Mouse (Mus musculus): Measurements from ENCODE around the gene Disc1.
A peak's percentile ranks its signal among the peaks of the same experiment; 100 is the strongest.

Disc1 gene

DNA sequence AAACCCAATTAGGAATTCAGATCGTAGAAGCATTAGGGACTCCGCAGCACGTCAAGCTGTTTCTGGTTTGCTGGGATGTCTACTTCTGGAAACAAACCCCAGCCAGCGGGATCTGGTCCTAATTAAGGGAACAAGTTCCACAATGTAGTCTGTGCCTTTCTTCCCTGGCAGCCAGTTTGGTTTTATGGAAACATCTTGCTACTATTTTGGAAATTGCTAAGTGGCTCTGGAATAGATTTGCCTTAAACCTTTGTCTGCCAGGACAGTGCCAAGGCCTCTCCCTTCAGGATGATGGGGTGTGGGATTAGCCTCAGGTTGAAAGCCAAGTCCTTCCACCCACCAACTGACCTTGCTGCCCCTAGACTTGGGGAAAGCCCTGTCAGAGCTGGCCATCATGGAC lies 164.7 kb downstream of the Disc1 start:
- DNase-seq (ENCODE audit: low spot score in 2 of 2): no peak

DNA sequence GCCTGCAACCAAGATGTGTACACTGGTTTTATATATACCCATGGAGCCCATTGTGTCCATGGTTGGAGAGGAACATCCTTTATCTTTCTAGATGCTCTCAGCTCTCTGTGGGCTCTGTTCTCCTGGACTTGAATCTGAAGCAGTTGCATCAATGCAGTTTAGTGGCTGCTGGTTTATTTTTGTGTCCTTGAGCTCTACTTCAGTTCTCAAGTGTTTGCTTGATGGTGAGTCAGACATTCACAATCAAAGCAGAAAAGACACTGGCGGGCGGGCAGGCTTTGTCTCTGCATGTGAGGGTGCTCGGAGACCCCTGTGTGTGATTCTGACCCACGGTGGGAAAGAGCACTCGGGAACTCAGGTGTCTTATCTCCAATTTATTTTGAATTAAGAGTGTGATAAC lies 166.6 kb downstream of the Disc1 start:
- no peak for DNase-seq (ENCODE audit: low spot score in 2 of 2)

DNA sequence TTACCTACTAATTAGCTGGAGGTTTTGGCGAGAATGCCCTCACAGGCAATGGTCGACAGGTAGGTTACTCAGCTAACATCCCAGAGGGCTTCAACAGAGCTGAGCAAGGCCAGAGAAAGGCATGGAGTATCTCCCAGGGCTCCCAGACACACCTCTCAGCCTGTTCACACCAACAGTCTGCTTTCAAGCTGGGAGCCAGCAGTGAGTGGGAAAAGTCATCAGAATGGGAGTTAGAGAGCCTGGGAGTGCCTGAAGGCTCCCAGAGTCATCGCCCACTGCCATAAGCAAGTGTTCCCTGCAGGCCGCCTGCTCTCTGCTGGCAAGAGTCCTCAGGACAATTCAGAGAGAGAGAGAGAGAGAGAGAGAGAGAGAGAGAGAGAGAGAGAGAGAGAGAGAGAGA lies 167.1 kb downstream of the Disc1 start:
- DNase-seq (ENCODE audit: low spot score in 2 of 2): no peak

DNA sequence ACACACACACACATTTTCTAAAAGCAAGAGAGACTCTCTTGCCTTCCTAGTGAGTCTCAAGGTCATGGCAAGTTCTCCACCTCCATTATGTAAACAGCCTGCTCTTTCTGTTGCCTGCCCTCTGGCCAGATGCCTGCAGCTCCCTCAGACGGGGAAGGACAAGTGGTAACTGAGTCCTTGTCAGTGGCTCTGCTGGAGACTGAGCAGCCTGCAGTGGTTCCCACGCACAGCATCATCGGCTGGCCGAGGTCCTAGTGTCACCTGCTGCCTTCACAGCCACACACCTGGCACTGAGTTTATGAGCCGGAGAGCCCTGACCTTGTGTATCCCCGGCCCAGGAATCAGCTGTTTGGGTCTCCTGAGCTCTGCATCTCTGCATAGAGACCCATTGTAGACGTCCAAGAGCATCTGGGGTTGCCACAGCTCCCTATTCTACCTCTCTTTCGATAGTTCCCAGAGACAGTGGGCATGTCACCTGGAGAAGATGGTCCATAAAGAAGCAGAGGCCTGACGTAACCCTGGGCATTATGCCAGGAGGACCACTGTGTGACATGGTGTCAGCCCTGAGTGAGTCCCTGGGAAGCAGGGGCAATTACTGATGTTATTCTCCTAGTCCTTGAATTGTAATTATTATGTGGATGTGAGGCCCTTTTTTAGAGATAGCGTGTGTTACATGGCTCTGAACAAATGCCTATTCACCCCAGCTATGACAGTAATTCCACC lies 169.2 kb downstream of the Disc1 start:
- no peak for DNase-seq (ENCODE audit: low spot score in 2 of 2)

DNA sequence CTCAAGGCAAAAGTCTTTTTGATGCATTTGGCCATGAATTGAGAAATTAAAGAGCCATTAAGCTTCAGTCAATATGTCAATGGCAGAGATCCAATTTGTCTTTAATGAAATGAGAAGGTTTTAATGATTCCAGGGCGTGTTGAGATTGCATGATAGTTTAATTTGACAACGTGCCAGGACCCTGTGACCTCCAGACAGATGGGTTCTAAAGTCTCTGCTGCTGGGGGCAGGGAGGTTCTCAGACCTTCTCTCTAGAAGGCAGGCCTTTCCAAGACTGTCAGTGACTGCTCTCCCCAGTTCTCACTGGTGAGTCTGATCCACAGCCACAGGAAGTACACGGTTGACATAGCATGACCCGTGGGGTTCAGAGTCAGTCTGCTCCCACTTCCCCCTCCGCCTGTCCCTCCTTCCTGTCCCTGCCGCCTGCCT lies 170.3 kb downstream of the Disc1 start:
- DNase-seq (ENCODE audit: low spot score in 2 of 2): no peak

DNA sequence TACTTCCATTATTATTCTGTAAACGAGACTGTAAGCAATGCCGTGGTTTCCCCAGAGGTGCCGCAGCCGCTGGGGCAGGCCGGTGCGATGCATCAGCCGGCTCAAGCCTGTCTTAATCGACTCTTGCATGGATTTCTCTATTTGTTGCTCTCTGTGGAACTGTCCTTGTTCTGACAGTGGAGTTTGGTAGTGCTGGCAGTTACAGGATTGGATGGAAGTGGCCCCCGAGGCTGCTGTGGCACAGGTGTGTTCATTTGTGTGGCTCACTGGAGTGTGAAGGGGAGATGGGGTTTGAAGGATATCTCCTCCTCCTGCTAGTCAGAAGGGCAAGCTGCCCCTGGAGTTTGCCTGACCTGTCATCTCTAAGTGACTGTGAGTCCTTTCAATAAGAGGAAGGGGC lies 171.3 kb downstream of the Disc1 start:
- no peak for DNase-seq (ENCODE audit: low spot score in 2 of 2)

DNA sequence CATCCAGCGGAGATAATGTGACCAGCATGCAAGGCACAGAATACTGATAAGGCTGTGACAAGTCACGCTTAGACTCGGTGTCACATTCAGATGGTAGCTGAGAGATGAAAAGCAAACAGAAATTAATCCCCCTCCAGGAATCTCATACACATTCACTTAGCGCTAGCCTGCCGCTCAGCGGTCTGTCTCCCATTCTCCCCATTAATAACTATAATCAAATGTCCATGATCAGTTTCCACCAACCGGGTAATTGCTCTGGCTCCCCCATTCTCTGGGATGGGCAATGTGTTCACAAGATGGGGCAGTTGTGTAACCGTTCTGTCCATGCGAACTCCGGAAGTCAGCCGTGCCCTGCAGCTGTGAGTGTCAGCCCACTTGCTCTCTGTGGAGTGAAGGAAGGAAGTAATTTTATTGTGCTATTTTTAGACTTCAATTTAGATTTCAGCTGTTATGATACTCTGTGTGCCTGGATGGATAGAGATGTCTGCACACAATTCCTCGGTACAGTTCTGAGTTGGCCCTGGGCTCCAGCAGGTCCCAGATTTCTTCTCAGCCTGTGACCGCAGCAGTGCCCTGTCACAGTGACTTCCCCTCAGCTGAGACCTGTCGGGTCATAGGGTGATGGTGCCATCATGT lies 173.1 kb downstream of the Disc1 start:
- DNase-seq (ENCODE audit: low spot score in 2 of 2): no peak

DNA sequence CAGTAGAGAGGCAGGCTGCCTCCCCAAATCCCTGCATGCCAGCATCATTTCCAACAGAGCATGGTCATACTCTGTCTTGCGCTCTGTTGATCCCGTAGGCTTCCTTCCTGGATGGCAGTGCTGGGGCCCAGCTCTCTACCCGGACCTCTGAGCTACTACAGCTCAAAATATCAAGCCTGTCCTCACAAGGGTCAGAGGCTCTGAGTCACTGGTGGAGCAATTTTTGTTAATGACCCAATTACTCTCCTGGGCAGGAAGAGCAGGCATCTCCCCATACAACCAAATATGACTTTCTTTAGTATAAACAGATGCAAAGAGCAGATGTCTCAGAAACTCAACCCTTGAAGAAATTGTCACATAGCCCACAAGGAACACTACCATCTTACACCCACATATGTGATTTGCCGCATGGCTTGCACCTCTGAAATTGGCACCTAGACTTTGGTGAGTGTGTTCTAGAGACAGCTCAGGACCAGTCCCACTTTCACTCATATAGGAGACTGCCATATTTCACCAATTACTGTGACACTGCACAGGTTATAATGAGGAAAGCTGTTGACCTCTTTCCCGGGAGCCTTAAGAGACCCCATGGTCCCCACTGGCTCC lies 176.6 kb downstream of the Disc1 start:
- no peak for DNase-seq (ENCODE audit: low spot score in 2 of 2)

DNA sequence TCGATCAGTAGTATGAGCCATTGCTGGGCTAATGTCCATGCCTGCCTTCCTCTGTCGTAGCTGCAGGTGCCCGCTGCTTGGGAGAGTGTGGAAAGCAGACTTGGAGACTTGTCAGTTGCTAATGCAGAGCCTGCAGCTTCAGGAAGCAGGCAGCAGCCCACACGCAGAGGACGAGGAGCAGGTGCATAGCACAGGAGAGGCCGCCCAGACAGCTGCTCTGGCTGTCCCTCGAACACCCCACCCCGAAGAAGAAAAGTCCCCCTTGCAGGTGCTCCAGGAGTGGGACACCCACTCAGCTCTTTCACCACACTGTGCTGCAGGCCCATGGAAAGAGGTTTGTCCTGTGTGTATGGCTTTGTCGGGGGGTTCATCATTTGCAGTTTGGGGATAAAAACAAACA lies 178.7 kb downstream of the Disc1 start:
- no peak for DNase-seq (ENCODE audit: low spot score in 2 of 2)

DNA sequence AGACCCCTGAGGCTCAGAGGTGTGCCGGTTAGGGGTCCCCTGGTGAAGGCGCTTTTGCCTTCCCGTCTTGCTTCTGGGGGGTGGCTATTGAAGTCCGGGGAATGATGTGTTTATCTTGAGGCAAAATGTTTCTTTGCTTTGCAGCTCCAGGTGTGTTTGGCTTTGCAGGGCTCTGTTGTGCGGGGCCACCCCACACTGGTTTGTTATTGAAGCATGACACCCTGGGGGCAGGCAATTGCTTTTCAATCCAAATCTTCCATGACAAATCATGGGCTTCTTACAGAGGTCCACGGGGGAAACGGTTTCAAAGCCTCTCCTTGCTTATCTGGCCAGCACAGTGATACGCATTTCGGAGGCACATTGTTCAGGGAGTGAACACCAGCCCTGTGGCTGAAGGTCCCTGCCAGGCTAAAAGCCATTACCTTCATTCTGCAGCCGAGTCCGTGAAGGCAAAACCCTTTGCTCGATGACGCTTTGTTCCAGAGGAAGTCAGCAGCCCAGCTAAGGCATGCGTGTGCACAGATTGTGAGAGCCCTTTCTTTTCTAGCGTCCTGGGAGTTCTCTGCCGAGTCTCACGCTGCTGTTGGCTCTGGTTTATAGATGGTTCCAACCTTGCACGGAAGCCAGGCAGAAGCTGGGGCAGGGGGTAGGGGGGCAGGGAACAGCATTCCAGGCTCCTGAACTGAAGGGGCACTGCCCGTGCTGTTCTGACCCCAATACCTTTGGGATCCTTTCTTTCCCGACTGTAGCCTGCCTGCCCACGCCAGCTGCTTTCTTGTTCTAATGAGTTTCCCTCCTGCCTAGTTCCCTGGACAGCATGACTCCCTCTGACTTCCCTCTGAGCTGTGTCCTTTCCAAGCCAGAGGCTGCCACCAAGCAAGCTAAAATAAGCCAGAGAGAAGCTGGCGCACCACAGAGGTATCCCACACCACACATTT lies 182.2 kb downstream of the Disc1 start:
- DNase-seq (ENCODE audit: low spot score in 2 of 2): no peak

DNA sequence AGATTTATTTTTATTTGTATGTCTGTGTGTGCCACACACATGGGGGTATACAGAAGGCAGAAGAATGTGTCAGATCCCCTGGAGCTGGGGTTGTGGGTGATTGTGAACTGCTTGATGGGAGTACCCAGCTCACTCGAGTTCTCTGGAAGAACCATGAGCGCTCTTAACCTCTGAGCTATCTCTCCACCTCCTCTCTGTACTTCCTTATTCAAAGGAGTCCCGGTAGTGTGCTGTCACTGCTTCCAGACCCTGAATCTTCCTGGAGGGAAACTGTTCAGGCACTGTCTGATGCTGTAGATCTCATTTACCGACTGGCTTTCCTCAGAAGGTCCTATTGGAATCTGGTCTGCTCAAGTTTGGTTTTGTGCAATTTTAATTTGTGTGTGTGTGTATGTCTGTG lies 186.8 kb downstream of the Disc1 start:
- DNase-seq (ENCODE audit: low spot score in 2 of 2): no peak

DNA sequence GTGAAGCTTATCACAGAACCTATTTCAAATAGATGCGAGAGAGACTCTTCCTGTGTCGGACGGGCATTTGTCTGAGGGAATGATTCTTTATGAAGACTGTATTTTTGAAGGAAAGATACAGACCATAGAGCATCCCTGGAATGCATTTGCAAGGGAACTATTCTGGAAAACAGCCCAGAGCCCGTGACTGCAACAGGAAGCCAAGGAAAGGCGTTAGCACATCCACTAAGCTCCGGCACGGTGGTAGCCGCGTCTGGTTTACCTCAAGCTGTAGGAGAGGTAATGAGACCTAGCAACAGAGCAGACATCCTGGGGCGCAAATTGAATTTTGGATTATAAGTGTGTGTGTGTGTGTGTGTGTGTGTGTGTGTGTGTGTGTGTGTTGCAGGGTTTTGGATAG lies 188.4 kb downstream of the Disc1 start:
- no peak for DNase-seq (ENCODE audit: low spot score in 2 of 2)

DNA sequence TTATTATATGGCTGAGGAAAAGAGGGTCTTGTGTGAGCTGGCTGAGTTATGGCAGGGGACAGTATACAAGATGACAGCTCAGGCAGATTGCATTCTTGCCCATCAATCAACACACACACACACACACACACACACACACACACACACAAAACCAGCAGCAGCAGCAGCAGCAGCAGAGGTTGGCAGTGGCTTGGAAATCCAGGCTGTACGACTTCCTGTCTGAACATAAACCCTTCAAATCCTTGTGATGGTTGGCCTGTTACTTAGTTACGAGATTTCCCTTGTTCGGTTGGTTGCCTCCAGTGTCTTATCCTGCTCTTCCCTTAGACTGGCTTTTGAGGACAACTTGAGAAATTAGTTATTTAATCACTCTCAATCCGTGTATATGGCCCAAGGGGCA lies 188.9 kb downstream of the Disc1 start:
- no peak for DNase-seq (ENCODE audit: low spot score in 2 of 2)

DNA sequence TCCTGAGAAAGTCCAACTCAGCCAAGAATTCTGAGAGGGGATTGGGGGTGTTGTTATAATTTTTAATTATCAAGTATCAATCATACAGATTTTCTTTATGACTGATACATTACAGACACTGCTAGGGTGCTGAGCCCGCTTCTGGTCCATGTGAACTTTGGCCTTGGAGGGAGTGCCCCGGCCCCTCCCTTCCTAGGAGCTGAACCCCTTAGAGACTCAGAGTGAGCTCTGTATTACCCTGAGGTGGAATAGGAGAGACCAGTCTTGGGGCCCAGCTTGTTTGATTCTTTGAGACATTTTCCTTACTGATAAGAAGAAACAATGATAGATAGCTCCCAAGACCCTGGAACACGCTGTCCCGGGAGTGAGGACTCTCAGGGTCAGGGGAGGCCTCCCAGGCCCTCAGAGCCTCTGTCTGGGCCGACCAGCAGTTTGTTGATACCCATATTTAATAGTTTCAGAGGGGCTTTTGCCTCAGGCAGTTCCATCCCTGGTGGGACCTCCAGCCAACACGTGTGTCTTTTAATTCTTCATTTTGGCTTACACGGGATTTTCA lies 192.8 kb downstream of the Disc1 start:
- no peak for DNase-seq (ENCODE audit: low spot score in 2 of 2)

DNA sequence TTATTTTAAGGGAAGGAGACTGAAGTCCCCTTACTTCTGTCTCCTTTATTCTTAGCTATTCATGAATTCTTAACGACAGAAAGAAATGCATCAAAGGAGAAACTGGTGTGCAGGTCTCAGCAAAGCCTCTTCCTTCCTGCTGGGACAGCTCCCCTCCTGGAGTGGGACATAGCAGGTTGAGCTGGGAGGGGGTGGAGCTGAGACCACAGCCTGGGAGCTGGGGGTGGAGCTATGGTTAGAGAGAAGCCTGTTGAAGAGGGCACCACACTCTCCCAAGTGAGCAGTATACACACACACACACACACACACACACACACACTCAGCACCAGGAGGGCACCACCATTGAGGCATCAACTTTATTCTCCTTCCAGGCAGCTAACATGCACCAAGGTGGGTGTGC lies 193.4 kb downstream of the Disc1 start:
- DNase-seq (ENCODE audit: low spot score in 2 of 2): no peak

DNA sequence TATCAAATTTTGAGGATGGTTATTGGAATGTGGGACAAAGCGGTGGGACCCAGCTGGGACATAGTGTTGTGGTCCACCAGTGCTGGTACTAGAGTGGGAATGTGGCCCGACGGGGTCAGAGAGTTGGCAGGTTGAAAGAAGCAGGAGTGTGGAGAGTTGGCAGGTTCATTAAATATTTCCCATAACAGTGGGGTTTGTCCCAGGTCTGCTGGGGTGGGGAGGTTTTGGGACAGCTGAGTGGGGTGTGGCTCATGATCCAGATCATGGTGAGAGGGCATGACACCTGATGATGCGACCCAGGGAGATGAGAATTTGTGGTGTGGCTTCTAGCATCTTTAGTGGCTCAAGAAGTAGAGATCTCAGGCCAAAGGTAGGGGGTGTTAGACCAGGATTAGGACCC lies 199.0 kb downstream of the Disc1 start:
- no peak for DNase-seq (ENCODE audit: low spot score in 2 of 2)

DNA sequence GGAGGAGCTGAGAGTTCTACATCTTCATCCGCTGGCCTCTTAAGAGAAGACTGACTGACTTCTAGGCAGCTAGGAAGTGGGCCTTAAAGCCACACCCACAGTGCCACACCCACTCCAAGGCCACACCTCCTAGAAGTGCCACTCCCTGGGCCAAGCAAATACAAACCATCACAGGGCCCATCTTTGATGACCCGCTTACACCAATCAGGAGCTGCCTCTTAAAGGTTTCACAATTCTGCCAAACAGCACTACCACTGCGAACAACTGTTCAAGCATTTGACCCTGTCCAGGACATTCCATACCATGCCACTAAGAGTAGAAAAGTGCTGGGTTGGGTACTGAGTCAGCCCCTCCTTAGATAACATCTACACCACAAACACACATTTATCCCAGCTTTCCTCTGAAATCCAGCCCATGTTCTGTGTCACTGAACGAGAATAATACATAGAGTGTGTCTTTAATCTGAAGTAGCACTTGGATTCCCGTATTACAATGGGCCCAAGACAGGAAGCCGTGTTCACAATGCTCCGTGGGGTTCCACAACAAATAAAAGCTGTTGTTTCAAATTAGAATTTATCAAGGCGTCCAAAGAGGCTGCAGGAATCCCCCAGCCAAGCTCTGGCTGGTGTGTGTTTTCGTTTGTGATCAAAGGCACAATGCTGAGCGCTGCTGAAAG lies 199.6 kb downstream of the Disc1 start:
- DNase-seq (ENCODE audit: low spot score in 2 of 2): no peak

DNA sequence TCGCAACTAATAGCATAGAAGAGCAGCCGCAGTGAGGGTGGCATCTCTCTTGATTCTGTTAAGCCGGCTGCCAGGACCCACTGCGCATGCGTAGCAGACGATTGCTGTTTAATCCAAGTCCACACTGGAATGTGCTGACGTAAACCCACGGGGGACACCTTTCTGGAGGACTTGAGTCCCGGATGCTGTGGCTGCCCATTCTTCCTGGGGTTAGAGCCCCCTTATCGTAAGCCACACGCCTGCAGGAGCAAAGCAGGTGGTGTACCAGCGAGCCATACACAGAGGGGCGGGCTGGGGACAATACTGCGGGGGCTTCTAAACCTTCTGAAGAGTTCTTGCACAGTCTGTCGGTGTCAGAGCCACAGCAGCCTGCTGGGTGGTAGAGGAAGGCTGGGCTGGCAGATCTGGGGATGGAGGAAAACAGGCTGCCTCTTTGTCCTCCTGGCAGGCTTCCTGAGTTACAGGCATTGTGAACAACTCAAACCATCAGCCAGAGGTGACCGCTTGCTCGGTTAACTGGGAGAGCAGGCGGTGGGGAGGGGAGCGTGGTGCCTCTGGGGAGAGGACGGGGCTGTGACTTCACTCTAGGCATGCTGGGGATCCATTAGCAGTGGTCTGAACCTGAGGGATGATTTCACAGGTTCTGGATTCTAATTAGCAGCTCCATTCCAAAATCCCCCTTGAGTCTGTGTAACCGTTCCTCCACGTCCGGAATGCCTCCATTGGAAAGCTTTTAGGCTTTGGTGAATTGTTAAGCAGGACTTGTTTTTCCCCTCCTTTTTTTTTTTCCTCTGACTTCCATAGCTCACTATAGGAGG lies 200.4 kb downstream of the Disc1 start:
- DNase-seq (ENCODE audit: low spot score in 2 of 2): peak; percentile 90 to 91

DNA sequence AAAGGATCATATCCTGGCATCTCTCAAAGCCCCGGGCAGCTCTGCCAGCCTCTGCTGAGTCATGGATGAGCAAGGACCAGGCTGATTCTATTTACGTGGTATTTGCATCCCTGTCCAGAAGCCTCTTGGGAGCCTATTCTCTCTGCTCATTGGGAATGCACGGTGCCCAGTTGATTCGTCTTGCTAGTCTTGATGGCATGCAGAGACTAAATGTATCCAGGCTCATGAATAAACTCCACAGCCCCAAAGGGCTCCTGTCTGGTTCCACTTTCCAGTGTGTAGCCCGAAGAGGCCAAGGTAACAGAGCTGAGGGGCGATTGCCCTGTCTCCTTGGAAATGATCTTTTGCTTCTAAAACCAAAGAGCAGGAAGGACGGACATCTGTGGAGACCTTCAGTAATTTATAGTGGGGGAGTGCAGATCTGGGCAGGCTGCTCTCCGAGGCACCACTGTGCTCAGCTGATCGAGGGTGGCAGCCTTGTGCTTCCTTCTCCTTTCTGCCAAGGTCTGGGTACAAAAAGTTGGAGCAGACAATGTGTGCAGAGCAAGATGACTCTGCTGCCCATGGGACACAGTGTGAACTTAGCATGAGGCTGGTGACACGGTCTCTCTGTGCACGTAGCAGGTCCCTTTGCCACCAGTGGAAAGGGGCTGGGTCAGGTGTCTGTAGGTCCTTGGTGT lies 201.2 kb downstream of the Disc1 start:
- DNase-seq (ENCODE audit: low spot score in 2 of 2): no peak

DNA sequence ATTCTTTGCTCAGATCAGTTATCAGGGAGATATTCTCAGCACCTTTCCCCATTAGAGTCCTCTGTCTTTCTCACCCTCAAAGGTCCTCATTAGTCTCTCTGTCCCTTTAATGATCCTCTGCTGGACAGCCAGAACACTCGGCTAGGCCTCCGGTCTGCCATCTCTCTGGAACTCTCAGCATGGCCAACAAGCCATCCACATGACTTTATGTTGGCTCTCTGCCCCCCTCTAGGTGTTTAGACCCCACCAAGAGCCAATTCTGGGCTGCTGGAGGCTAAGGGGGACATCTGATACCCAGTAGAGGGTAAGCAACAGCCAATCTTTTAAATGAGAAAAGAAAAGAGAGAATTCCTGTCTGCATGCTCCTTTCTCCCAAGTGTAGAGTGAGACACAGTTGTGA lies 203.7 kb downstream of the Disc1 start:
- DNase-seq (ENCODE audit: low spot score in 2 of 2): no peak
